Mouse (Mus musculus) A20 (cell line): ENCODE data around the gene Ccdc172.

Experiments used
- DNase-seq: peaks from one replicate; pipeline ENCODE4 v3.0.0-alpha.2; 2011; ENCODE audit warnings: low read depth, low spot score

Gene Ccdc172

GRCm38 (mm10) chr19:58511818-58512217 is at the start of gene Ccdc172:
Gene Ccdc172 (plus strand): TSS chr19:58511993.
- DNase-seq, result no peak

DNA sequence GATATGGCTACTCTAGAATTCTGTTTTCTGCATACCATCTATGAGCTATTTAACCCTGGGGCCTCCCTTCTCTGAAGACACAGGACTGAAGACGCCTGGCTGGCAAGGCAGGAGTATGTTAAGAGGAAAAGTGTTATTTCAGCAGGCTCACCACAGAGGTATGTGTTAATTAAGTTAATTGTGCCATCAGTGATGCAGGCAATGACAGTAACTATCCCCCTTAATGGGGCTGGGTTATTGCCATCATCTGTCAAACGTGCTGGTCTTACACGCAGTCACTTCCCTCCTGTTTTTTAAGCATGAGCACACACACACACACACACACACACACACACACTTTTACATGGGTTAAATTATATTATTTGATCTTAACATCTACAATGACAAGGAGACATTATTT is 48.0 kb upstream of the Ccdc172 start:
- no peak for DNase-seq

- DNase-seq, result peak; percentile 6
Measured at GRCm38 (mm10) chr19:58468331-58468730, 43.5 kb upstream of the Ccdc172 start.

DNA sequence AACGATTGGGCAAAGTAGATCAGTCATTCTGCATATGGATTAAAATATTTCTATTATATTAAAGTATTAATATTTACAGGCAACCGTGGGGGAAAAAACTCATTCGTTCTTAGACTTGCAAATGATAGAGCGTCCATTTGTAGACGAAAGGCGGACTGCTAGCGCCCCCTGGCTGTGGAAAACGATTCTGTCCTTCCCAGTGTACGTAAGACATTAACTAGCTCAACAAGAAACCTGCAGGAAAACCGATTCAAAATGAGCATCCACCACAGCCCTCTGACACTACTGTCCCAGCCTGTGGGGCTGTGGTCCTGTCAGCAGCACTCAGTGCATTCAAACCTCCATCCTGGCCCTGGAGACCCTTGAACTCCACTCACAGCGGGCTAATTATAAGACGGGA is 42.4 kb upstream of the Ccdc172 start:
- DNase-seq, result peak; percentile 56

DNA sequence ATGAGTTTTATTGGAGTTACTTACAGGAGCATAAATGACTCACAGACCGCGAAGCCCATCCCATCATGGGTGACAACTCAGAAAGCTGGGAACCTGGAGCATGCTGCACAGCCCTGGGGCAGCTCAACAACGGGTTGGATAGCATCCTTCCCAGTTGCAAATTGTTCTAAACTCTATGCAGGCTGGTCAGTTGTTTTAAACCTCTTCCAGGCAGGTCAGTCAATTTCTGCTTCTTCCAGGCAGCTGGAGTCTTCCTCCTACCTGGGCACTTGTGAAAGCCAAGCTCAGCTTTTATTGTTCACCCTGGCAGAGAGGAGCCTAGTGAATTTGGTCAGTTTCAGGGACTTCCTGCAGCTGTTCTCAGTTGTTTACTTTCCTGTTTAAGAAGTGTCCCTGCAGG is 37.5 kb upstream of the Ccdc172 start:
- no peak for DNase-seq

DNA sequence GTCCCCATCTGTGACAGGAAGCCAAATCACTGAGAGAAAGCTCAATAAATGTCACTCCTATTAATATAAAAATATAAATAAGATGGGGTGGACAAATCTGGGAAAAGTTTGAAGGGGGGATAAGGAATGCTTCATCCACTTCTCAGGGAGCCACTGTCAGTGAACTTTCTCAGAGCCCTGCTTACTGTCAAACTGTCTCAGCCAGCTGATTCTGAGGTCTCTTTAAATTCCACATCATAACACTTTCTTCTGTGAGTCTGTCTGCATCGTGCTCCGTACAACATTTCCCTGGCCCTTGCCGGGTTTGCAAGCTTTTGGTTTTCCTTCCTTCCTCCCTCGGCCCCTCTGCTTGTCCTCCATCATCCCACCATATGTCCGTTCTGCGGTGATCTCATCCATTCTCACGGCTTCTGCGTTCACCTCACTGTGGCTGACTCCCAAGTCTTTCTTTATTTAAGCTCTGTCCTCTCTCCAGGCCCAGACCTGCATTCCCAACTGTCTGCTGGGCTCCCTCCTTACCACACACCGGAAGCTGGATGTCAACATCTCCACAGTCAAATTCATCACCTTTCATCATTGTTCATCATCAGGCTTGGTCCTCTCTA is 29.3 kb upstream of the Ccdc172 start:
- DNase-seq, result no peak

DNA sequence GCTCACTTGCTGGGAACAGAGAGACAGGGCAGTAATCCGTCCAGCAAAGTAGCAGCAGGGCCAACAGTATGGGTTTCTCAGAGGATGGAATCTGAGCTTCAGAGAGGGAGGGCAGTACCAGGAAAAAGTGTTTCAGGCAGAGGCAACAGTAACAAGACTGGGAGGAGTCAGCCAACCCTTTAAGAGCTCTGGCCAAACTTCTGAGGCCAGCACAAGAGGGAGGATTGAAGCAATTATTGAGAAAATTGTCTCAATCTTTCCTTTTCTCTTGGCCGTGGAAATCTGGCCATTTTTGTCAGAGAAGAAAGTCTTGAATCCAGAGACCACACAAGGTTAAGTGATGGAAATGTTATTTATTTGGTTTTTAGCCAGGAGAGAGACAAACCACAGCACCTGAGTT is 25.1 kb upstream of the Ccdc172 start:
- no peak for DNase-seq

DNA sequence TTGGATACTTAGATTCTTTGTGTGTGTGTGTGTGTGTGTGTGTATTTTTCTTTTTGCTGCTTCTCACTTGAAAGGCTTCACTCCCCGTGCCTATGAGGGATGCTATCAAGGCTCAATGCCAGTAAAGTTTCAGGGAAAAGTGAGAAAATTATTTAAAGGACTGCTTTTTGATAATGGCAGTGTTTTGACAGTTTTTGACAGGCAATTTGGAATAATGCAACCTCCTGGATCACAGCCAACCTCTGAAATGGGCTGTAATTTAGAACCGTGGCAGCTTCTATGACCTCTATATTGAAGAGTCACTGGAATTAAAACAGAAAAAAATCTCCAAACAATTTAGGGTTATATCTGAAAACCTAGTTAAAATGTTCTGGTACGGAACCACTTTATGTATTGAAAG is 14.7 kb upstream of the Ccdc172 start:
- no peak for DNase-seq

- no peak for DNase-seq
Measured at GRCm38 (mm10) chr19:58499420-58499966, 12.3 kb upstream of the Ccdc172 start.

- DNase-seq, result no peak
Measured at GRCm38 (mm10) chr19:58500049-58500448, 11.7 kb upstream of the Ccdc172 start.

DNA sequence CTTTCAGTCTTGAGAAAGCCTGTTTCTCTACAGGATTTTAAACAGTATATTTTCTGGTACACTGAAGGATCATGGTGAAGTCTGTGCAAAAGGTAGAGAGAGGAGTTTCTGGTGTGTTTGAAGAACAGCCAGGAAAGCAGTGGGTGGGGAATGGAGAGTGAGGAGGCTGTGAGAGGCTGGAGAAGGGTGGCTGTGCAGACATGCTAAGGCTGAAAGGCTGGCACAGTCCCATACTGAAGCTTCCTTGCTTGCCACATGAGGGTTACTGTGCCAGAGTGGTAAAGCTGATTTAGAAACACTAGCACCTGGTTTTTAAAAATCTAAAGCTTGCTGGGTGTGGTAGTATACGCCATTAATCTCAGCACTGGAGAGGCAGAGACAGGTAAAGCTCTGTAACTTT is 9.9 kb downstream of the Ccdc172 start:
- DNase-seq, result no peak

GRCm38 (mm10) chr19:58523736-58524394 is 12.1 kb downstream of the Ccdc172 start:
- no peak for DNase-seq

DNA sequence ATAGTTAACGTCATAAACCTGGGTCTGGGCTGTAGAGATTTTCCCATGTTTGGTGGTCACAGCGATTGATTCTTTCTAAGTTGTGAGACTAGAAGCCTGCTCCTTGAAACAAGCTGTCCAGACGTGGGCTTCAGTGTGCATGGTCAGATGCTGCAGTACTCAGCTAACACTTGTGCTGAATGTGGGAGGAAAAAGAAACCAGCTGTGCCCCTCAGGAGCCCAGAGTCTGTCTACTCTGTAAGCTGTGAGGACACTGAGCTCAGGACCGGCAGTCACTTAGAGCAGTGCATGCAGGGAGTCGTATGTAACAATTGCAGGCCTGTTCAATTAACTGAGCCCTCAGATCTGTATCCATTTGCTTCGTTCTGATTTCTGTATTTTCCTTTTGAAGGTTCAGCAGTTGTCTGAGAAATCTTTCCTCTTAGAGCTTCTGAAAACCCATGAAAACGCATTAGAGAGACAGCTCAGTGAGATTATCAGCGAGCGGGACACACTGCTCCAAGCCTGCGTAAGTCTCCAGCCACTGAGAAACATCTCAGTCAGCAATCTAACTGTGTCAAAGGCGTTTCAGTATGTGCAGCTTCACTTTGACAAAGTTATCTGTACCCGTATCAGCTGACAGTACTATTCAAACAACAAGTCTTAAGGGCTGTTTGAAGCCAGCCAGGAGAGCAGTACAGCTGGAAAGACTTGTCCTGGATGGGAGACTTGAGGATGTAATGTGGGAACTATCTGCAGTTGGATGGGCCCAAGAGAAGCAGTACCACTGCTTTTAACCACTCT is 13.9 kb downstream of the Ccdc172 start:
- no peak for DNase-seq

DNA sequence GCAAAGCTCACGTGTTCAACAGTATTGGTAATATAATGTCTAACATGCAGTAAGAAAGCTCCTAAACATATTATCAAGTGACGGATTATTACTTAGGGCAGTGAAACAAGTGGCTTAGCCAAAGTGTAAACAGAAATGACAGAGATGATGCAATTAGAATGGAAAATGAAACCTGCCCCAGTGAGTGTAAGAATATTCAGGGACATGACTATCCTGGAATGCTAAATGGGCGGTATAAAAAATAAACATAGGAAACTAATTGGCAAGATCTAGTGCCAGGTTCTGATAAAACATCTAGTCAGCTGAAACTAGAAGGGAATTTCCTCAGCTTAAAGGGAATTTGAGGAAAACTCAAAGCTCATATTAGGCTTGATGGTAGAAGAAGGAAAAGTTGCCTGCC is 21.3 kb downstream of the Ccdc172 start:
- DNase-seq, result no peak

- no peak for DNase-seq
Measured at GRCm38 (mm10) chr19:58536691-58537090, 24.9 kb downstream of the Ccdc172 start.

DNA sequence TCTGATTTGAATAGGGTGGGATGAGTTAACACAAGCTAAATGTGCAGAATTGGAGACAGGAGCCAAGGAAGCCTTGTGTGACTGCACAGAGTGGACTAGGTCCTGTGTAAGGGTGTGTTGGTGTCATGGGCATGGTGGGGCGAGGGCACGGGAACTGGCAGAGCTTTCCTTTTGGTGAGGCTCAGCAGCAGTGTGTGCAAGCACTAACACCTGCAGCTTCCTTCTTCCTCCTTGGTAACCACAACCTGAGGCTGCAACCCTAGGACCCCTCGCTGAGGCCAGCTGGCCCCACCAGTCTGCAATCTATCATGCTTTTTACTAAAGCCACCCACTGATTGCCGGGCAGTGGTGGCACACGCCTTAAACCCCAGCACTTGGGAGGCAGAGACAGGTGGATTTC is 28.6 kb downstream of the Ccdc172 start:
- DNase-seq, result peak; percentile 36

DNA sequence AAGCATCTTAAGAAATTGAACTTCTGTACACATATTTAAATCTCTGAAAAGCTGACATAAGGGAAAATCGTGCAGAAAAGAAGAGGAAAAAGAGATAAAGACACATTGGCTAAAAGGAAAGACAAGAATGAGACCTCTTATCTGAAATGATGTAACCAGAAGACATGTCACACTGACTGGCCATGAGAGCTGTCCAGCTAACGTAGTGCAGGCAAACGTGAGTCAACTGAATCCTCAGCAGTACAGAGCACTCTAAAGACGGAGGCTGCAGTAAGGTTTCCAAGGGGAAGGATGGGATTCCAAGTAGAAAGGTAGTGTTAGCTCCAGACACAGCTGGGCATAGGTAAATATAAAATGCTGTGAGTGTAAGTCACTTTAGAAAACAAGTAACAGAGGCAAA is 36.6 kb downstream of the Ccdc172 start:
- DNase-seq, result no peak

- DNase-seq, result no peak
Measured at GRCm38 (mm10) chr19:58550489-58550888, 38.7 kb downstream of the Ccdc172 start.

GRCm38 (mm10) chr19:58550916-58551315 is 39.1 kb downstream of the Ccdc172 start:
- DNase-seq, result no peak

DNA sequence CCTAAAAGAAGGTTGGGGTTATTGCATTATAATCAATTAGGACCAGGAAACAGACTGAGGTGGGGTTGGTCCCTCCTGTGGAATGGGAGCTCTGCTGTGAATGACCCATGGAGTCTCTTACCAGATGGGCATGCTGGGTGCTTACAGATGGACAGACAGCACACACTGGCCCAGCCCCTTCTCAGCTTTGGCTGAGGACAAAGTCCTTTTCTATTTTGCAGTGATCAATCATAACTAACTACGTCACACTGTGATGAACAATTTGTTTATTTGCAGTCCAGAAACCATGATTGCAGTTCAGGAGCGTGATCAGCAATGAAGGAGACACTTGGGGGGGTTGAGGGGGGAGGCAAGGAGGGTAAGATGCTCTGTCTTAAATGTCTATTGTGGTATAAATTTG is 43.2 kb downstream of the Ccdc172 start:
- no peak for DNase-seq

- peak; percentile 43 for DNase-seq
Measured at GRCm38 (mm10) chr19:58558352-58558751, 46.6 kb downstream of the Ccdc172 start.

- no peak for DNase-seq
Measured at GRCm38 (mm10) chr19:58562301-58562815, 50.6 kb downstream of the Ccdc172 start.
